Mouse (Mus musculus): ENCODE results near the gene 4930470P17Rik. TPM values are rescaled to one million over a fixed set of nuclear protein-coding genes. Genes with fewer than 3 reads are reported as not detected.
A peak's percentile ranks its signal among the peaks of the same experiment; 100 is the strongest.
"Not testable (repeated sequence)": the region's sequence is repeated elsewhere in the genome, so short reads cannot be mapped to it uniquely, and the experiment has no call there.

The 4930470P17Rik gene
- polyA plus RNA-seq (2015; fragmentation: Nextera tagmentation; extraction: Ambion mirVana), result 0.36 TPM in 1 of 2 replicates, not detected in the other

DNA sequence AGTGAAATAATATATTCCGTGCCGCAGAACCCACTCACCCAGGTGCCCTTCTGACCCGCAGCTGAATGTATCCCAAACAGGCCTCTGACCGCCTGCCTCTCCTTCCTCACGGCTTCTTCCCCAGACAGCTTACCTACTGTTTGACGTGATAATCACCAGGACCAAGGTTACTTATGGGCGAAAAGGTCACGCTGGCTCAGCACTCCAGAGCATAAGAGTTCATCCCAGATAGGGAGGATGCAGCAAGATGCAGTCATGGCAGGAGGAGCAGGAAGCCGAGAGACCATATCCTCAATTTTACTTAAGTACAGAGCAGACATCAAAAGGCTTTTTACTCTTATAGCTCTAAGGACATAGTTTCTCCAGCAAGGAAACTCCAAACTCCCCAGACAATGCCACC lies at the start of gene 4930470P17Rik:
TSS of gene 4930470P17Rik (minus strand) at position 101 of the 400 bp plus-strand sequence.
- Histone ChIP-seq H3K4me3 (replicated peaks) (no peak within 1 kb of the TSS), H3K27me3 (replicated peaks) (no peaks in the 10 kb centered on the region), H3K4me2 (no peak within 1 kb of the TSS), H3K9me3 (replicated peaks) (no peaks in the 10 kb centered on the region), H3K36me3 (no peaks in the 10 kb centered on the region), H3K4me1 (no peaks in the 10 kb centered on the region), H3K27ac (replicated peaks) (no peak within 1 kb of the TSS), H3K9ac (replicated peaks) (no peak within 1 kb of the TSS)
- no peak for ATAC-seq (ENCODE audit: low FRiP score)
- 78% methylated on average over 9 of the region's 9 CpGs for WGBS

DNA sequence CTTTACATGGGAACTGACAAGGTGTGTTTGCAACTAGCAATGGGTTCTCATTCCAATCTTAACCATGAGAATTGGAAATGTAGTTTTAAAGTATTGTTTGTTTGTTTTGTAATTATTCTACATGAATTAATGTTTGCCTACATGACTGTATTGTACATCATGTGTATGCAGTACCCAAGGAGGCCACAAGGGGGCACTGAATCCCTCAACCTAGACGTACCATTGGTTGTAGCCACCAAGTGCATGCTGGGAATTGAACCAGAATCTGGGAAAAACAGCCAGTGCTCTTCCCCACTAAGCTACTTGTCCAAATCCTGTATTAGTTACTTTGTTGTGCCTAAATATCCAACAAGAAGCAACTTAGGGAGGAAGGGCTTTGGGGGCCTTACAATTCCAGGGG lies 49.7 kb upstream of the 4930470P17Rik start:
- Histone ChIP-seq H3K4me3 (replicated peaks) (no peak overlapping the region), H3K4me1 (no peaks in the 10 kb centered on the region; the same call in 1 of the 2 replicates), H3K9ac (replicated peaks) (no peak overlapping the region), H3K36me3 (no peaks in the 10 kb centered on the region), H3K27ac (replicated peaks) (no peak overlapping the region), H3K9me3 (replicated peaks) (no peaks in the 10 kb centered on the region), H3K4me2 (no peak overlapping the region), H3K27me3 (replicated peaks) (no peaks in the 10 kb centered on the region)
- WGBS, result 82% methylated on average over 1 of the region's 1 CpGs
- ATAC-seq (ENCODE audit: low FRiP score), result no peak

GRCm38 (mm10) chr2:170648542-170648941 lies 46.7 kb upstream of the 4930470P17Rik start:
- no peak for ATAC-seq (ENCODE audit: low FRiP score)
- Histone ChIP-seq H3K9me3 (replicated peaks) (no peaks in the 10 kb centered on the region), H3K4me1 (no peaks in the 10 kb centered on the region; the same call in 1 of the 2 replicates), H3K4me3 (replicated peaks) (no peak overlapping the region), H3K36me3 (no peaks in the 10 kb centered on the region), H3K27ac (replicated peaks) (no peak overlapping the region), H3K27me3 (replicated peaks) (no peaks in the 10 kb centered on the region), H3K9ac (replicated peaks) (no peak overlapping the region), H3K4me2 (no peak overlapping the region)
- 64% methylated on average over 11 of the region's 11 CpGs for WGBS

DNA sequence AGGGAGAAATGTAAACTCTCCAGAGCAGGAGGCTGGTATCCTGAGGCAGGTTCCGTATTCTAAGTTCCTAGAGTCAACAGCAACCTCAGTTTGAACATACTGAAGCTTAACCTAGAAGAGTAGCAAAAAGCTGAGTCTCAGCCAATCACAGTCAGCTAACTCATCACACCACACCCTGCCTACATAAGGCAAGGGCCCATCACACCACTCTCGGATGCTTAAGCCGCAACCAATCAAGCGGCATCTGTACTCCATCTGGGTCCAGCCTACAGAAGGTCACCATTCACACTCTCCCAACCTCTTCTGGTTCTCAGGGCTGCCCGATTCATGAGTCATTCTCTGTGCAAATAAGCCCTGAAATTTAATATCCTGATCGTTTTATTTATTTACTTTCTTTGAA lies 44.4 kb upstream of the 4930470P17Rik start:
- 93% methylated on average over 6 of the region's 6 CpGs for WGBS
- Histone ChIP-seq H3K27me3 (replicated peaks) (no peaks in the 10 kb centered on the region), H3K4me3 (replicated peaks) (no peak overlapping the region), H3K27ac (replicated peaks) (no peak overlapping the region), H3K9me3 (replicated peaks) (no peaks in the 10 kb centered on the region), H3K4me2 (no peak overlapping the region), H3K36me3 (no peaks in the 10 kb centered on the region), H3K9ac (replicated peaks) (no peak overlapping the region), H3K4me1 (no peaks in the 10 kb centered on the region; the same call in 1 of the 2 replicates)
- no peak for ATAC-seq (ENCODE audit: low FRiP score)

- Histone ChIP-seq H3K27me3 (replicated peaks) (no peaks in the 10 kb centered on the region), H3K9ac (replicated peaks) (no peak overlapping the region), H3K4me2 (no peak overlapping the region), H3K27ac (replicated peaks) (no peak overlapping the region), H3K36me3 (no peaks in the 10 kb centered on the region), H3K4me1 (peaks cover 24% of the 10 kb centered on the region), H3K9me3 (replicated peaks) (no peaks in the 10 kb centered on the region), H3K4me3 (replicated peaks) (no peak overlapping the region)
- WGBS, result 27% methylated on average over 4 of the region's 4 CpGs
- no peak for ATAC-seq (ENCODE audit: low FRiP score)
These were observed 40.6 kb upstream of the 4930470P17Rik start for GRCm38 (mm10) chr2:170642338-170642806.

GRCm38 (mm10) chr2:170640281-170640680 lies 38.5 kb upstream of the 4930470P17Rik start:
- H3K9me3 ChIP-seq (replicated peaks), result no peaks in the 10 kb centered on the region
- H3K4me2 ChIP-seq, result no peak overlapping the region
- H3K27me3 ChIP-seq (replicated peaks), result no peaks in the 10 kb centered on the region
- WGBS, result 84% methylated on average over 11 of the region's 11 CpGs
- no peaks in the 10 kb centered on the region for H3K36me3 ChIP-seq
- H3K9ac ChIP-seq (replicated peaks), result no peak overlapping the region
- H3K4me1 ChIP-seq, result peaks cover 29% of the 10 kb centered on the region
- H3K4me3 ChIP-seq (replicated peaks), result no peak overlapping the region
- peak overlapping the region; percentile 37; the same call in 1 of the 2 replicates for H3K27ac ChIP-seq (replicated peaks)
- no peak for ATAC-seq (ENCODE audit: low FRiP score)

GRCm38 (mm10) chr2:170638746-170639145 lies 36.9 kb upstream of the 4930470P17Rik start:
- no peaks in the 10 kb centered on the region for H3K27me3 ChIP-seq (replicated peaks)
- H3K36me3 ChIP-seq, result no peaks in the 10 kb centered on the region
- WGBS, result 52% methylated on average over 8 of the region's 8 CpGs
- H3K4me2 ChIP-seq, result peak overlapping the region; percentile 13; the same call in 1 of the 2 replicates
- H3K9ac ChIP-seq (replicated peaks), result no peak overlapping the region
- peak; percentile 39; the same call in 1 of the 2 replicates for ATAC-seq (ENCODE audit: low FRiP score)
- H3K9me3 ChIP-seq (replicated peaks), result no peaks in the 10 kb centered on the region
- H3K27ac ChIP-seq (replicated peaks), result peak overlapping the region; percentile 51
- no peak overlapping the region for H3K4me3 ChIP-seq (replicated peaks)
- peaks cover 36% of the 10 kb centered on the region for H3K4me1 ChIP-seq

GRCm38 (mm10) chr2:170632998-170633622 lies 31.3 kb upstream of the 4930470P17Rik start:
- no peak for ATAC-seq (ENCODE audit: low FRiP score)
- no peak overlapping the region for H3K27ac ChIP-seq (replicated peaks)
- peaks cover 17% of the 10 kb centered on the region for H3K4me1 ChIP-seq
- no peaks in the 10 kb centered on the region for H3K9me3 ChIP-seq (replicated peaks)
- WGBS, result 99% methylated on average over 2 of the region's 2 CpGs
- no peak overlapping the region for H3K4me3 ChIP-seq (replicated peaks)
- H3K9ac ChIP-seq (replicated peaks), result no peak overlapping the region
- no peak overlapping the region for H3K4me2 ChIP-seq
- no peaks in the 10 kb centered on the region for H3K36me3 ChIP-seq
- no peaks in the 10 kb centered on the region for H3K27me3 ChIP-seq (replicated peaks)

DNA sequence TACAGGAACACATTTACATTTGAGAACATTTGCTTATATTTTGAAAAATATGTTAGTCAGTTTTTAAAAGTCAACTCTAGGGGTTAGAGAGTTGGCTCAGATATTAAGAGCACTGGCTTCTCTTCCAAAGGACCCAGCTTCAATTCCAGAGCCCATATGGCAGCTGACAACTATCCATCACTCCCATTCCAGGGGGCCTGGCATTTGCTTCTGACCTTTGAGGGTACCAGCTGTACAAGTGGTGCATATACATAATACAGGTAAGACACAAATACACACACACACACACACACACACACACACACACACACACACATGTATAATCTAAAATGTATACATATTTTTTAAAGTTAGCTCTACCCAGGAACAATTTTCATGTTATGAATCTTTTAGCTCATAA lies 30.6 kb upstream of the 4930470P17Rik start:
- Histone ChIP-seq H3K4me3 (replicated peaks) (no peak overlapping the region), H3K9me3 (replicated peaks) (no peaks in the 10 kb centered on the region), H3K9ac (replicated peaks) (no peak overlapping the region), H3K27me3 (replicated peaks) (no peaks in the 10 kb centered on the region), H3K4me1 (peaks cover 15% of the 10 kb centered on the region; the same call in 1 of the 2 replicates), H3K36me3 (no peaks in the 10 kb centered on the region), H3K27ac (replicated peaks) (no peak overlapping the region), H3K4me2 (no peak overlapping the region)
- ATAC-seq (ENCODE audit: low FRiP score), result no peak

DNA sequence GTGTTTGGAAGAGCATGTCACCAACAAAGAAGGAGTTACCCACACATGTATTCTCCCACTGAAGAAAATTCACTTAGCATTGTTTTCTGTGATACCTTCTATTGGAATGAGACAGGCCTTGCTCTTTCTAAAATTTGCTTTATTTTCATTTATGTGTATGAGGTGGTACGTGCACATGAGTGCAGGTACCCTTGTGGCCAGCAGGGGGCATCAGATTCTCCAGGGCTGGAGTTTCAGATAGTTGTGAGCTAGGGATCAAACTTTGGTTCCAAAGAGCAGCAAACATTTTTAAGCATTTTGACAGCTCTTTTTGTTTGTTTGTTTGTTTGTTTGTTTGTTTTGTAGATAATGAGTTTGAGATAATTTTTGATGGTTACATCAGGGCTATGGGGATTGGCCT lies 29.6 kb upstream of the 4930470P17Rik start:
- 97% methylated on average over 1 of the region's 1 CpGs for WGBS
- ATAC-seq (ENCODE audit: low FRiP score), result no peak
- Histone ChIP-seq H3K36me3 (no peaks in the 10 kb centered on the region), H3K4me3 (replicated peaks) (no peak overlapping the region), H3K27ac (replicated peaks) (no peak overlapping the region), H3K4me2 (no peak overlapping the region), H3K27me3 (replicated peaks) (no peaks in the 10 kb centered on the region), H3K9ac (replicated peaks) (no peak overlapping the region), H3K4me1 (peaks cover 15% of the 10 kb centered on the region; the same call in 1 of the 2 replicates), H3K9me3 (replicated peaks) (no peaks in the 10 kb centered on the region)

- Histone ChIP-seq H3K9me3 (replicated peaks) (no peaks in the 10 kb centered on the region), H3K4me3 (replicated peaks) (no peak overlapping the region)
- 75% methylated on average over 11 of the region's 11 CpGs for WGBS
These were observed 28.7 kb upstream of the 4930470P17Rik start for GRCm38 (mm10) chr2:170630553-170630952.

GRCm38 (mm10) chr2:170627991-170628390 lies 26.2 kb upstream of the 4930470P17Rik start:
- not testable (repeated sequence) for H3K36me3 ChIP-seq; H3K27me3 ChIP-seq (replicated peaks); H3K9me3 ChIP-seq (replicated peaks); H3K4me3 ChIP-seq (replicated peaks); H3K4me2 ChIP-seq; H3K9ac ChIP-seq (replicated peaks); H3K27ac ChIP-seq (replicated peaks); H3K4me1 ChIP-seq; ATAC-seq (ENCODE audit: low FRiP score)
- 88% methylated on average over 11 of the region's 11 CpGs for WGBS

More at GRCm38 (mm10) chr2:170630553-170630952, 28.7 kb upstream of the 4930470P17Rik start:
- Histone ChIP-seq H3K27me3 (replicated peaks) (no peaks in the 10 kb centered on the region), H3K4me2 (no peak overlapping the region), H3K36me3 (no peaks in the 10 kb centered on the region), H3K9ac (replicated peaks) (no peak overlapping the region), H3K4me1 (peaks cover 13% of the 10 kb centered on the region; the same call in 1 of the 2 replicates), H3K27ac (replicated peaks) (no peak overlapping the region)
- ATAC-seq (ENCODE audit: low FRiP score), result no peak; the same call in 1 of the 2 replicates

All from neural tube, embryonic 15.5 days (tissue).